ENCODE assay signal across 24 mouse cellular contexts in the genomic region with DNA sequence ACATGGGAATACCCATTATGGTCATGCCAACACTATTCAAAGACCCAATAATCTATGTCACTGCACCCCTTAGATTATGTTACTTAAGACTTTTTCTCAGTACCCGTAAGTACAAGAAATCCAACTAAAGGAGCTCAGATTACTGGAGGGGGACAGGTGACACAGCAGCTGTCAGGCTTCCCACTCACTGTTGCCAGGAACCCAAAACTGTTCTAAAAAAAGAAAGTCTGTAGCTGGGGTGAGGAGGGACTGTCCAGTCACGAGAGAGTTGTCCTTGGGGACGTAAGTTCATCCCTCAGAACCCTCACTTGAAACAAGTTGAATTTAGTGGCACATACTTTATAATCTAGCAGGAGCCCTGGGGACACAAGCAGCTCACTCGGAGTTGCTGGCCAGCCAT. TPM values are rescaled to one million over a fixed set of nuclear protein-coding genes. Genes with fewer than 3 reads are reported as not detected.
DNase-seq lines count a peak whose midpoint lies in the region; ATAC-seq and TF ChIP-seq lines count a peak whose summit lies in the region.
"Had no signal": no experiment of that assay in that cellular context is flagged by ENCODE, and none has a peak within 500 bp of the region (broad histone marks: within the 10 kb centered on the region; RNA-seq: fewer than 3 reads in every experiment).

No protein-coding gene starts in this region.

- no peak for TF ChIP-seq CTCF in gastrocnemius, adult 2 months (IDR thresholded peaks at IDR 0.05)
- TF ChIP-seq CTCF in intestine, postnatal 0 days (IDR thresholded peaks at IDR 0.05; ENCODE audit: low read depth) = no peak
- TF ChIP-seq CTCF in heart, postnatal 0 days (IDR thresholded peaks at IDR 0.05; ENCODE audit: low read depth) = no peak
- TF ChIP-seq CTCF in hindbrain, postnatal 0 days (IDR thresholded peaks at IDR 0.05; ENCODE audit: low read depth) = no peak

- ATAC-seq in intestine, embryonic 14.5 days (replicated peaks; ENCODE audit: low FRiP score, low TSS enrichment, low read depth) = no peak
- ATAC-seq in intestine, postnatal 0 days = no peak
- ATAC-seq in heart, postnatal 0 days (ENCODE audit: insufficient read depth, low read depth) = peak; percentile 70; the same call in 1 of the 2 replicates
- ATAC-seq in hindbrain, embryonic 12.5 days (ENCODE audit: low FRiP score) = no peak
- ATAC-seq in hindbrain, postnatal 0 days = no peak
- ATAC-seq: forebrain, postnatal 0 days; inflammation-experienced regulatory T-cells, adult 6 months; lung, postnatal 0 days; midbrain, embryonic 13.5 days had no signal

- no peaks in the 10 kb centered on the region for H3K27me3 ChIP-seq in intestine, embryonic 14.5 days (replicated peaks; ENCODE audit: control insufficient read depth, insufficient read depth, low read length)
- no peaks in the 10 kb centered on the region for H3K27me3 ChIP-seq in intestine, postnatal 0 days (replicated peaks; ENCODE audit: control insufficient read depth, insufficient read depth, low read length)
- H3K27me3 ChIP-seq in heart, postnatal 0 days (ENCODE audit: control insufficient read depth, insufficient read depth, low read length) = no peaks in the 10 kb centered on the region
- no peaks in the 10 kb centered on the region for H3K27me3 ChIP-seq in hindbrain, embryonic 12.5 days
- no peaks in the 10 kb centered on the region for H3K27me3 ChIP-seq in hindbrain, postnatal 0 days (ENCODE audit: insufficient read depth, low read length)
- H3K27me3 ChIP-seq: midbrain, embryonic 13.5 days had no signal

- peak overlapping the region; percentile 81 for H3K27ac ChIP-seq in gastrocnemius, adult 2 months
- H3K27ac ChIP-seq in intestine, embryonic 14.5 days (ENCODE audit: low read depth) = no peak overlapping the region
- no peak overlapping the region for H3K27ac ChIP-seq in intestine, postnatal 0 days (ENCODE audit: low read depth, low read length)
- 0 out of 2 replicates have a peak overlapping the region, but pooled peaks have one; percentile 40 for H3K27ac ChIP-seq in heart, postnatal 0 days (ENCODE audit: low read depth)
- no peak overlapping the region for H3K27ac ChIP-seq in hindbrain, embryonic 12.5 days
- H3K27ac ChIP-seq in hindbrain, postnatal 0 days = no peak overlapping the region
- H3K27ac ChIP-seq: forebrain, embryonic 10.5 days; hindbrain, embryonic 10.5 days; layer of hippocampus, adult 2 months; midbrain, embryonic 13.5 days had no signal

- H3K4me2 ChIP-seq in intestine, embryonic 14.5 days (ENCODE audit: low read length) = no peak overlapping the region
- H3K4me2 ChIP-seq in intestine, postnatal 0 days (replicated peaks; ENCODE audit: low read depth) = no peak overlapping the region
- no peak overlapping the region for H3K4me2 ChIP-seq in heart, postnatal 0 days (ENCODE audit: low read depth, low read length)
- H3K4me2 ChIP-seq in hindbrain, embryonic 12.5 days (replicated peaks) = no peak overlapping the region
- H3K4me2 ChIP-seq in hindbrain, postnatal 0 days (ENCODE audit: low read depth, low read length) = no peak overlapping the region
- H3K4me2 ChIP-seq: midbrain, embryonic 13.5 days had no signal

- peaks cover 8% of the 10 kb centered on the region for H3K4me1 ChIP-seq in intestine, embryonic 14.5 days (replicated peaks; ENCODE audit: control insufficient read depth, insufficient read depth, low read length)
- 0 out of 2 replicates have a peak, but pooled peaks cover 4% of the 10 kb centered on the region for H3K4me1 ChIP-seq in intestine, postnatal 0 days (replicated peaks; ENCODE audit: control insufficient read depth, insufficient read depth, low read length)
- H3K4me1 ChIP-seq in heart, postnatal 0 days (ENCODE audit: control insufficient read depth, insufficient read depth) = peaks cover 13% of the 10 kb centered on the region; the same call in 1 of the 2 replicates
- H3K4me1 ChIP-seq in hindbrain, embryonic 12.5 days = no peaks in the 10 kb centered on the region
- no peaks in the 10 kb centered on the region for H3K4me1 ChIP-seq in hindbrain, postnatal 0 days (ENCODE audit: insufficient read depth, low read length)
- H3K4me1 ChIP-seq: midbrain, embryonic 13.5 days had no signal

- intact Hi-C loops in gastrocnemius, adult 2 months (cut with DNase I) = loop anchor here (5.0 kb wide), 1 partner anchor 46 kb away; the partner anchor contains the start of genes Acsl3 and Utp14b
- intact Hi-C loops in gastrocnemius, postnatal 14 days (cut with DNase I; ENCODE audit: low total_unique reads) = no loop called here

- WGBS in intestine, embryonic 14.5 days = 66% methylated on average over 4 of the region's 4 CpGs
- 76% methylated on average over 4 of the region's 4 CpGs for WGBS in intestine, postnatal 0 days
- 20% methylated on average over 4 of the region's 4 CpGs for WGBS in heart, postnatal 0 days
- WGBS in hindbrain, embryonic 12.5 days = 71% methylated on average over 4 of the region's 4 CpGs
- WGBS in hindbrain, postnatal 0 days = 72% methylated on average over 4 of the region's 4 CpGs

- peak; percentile 59 for DNase-seq in gastrocnemius, adult 2 months
- no peak for DNase-seq in gastrocnemius, postnatal 14 days
- DNase-seq in intestine, embryonic 14.5 days (ENCODE audit: low spot score) = peak; percentile 41
- peak; percentile 7 for DNase-seq in brain, adult 2 months (ENCODE audit: low read depth, low spot score)
- peak; percentile 31 for DNase-seq in heart, postnatal 0 days (ENCODE audit: low spot score)
- no peak for DNase-seq in hindbrain, postnatal 0 days (ENCODE audit: low spot score)
- DNase-seq: adrenal gland, postnatal 14 days; cerebellum, adult 11 months; cerebellum, postnatal 14 days; embryo, embryonic 11 days; forebrain, postnatal 0 days; kidney, postnatal 10 days; layer of hippocampus, postnatal 36 days; liver; right cerebral cortex, postnatal 14 days had no signal

- H3K4me3 ChIP-seq in gastrocnemius, adult 2 months = peak overlapping the region; percentile 21; the same call in 1 of the 2 replicates
- no peak overlapping the region for H3K4me3 ChIP-seq in intestine, embryonic 14.5 days (ENCODE audit: low read depth, low read length)
- H3K4me3 ChIP-seq in intestine, postnatal 0 days (ENCODE audit: low read depth, low read length) = no peak overlapping the region
- no peak overlapping the region for H3K4me3 ChIP-seq in heart, postnatal 0 days (ENCODE audit: low read depth, low read length)
- no peak overlapping the region for H3K4me3 ChIP-seq in hindbrain, embryonic 12.5 days
- H3K4me3 ChIP-seq in hindbrain, postnatal 0 days (ENCODE audit: low read length) = no peak overlapping the region
- H3K4me3 ChIP-seq: forebrain, embryonic 10.5 days; hindbrain, embryonic 10.5 days; layer of hippocampus, adult 2 months; midbrain, embryonic 13.5 days had no signal

- H3K36me3 ChIP-seq in intestine, embryonic 14.5 days (ENCODE audit: control insufficient read depth, insufficient read depth, low read length) = no peaks in the 10 kb centered on the region
- no peaks in the 10 kb centered on the region for H3K36me3 ChIP-seq in intestine, postnatal 0 days (ENCODE audit: control insufficient read depth, insufficient read depth)
- H3K36me3 ChIP-seq in heart, postnatal 0 days (replicated peaks; ENCODE audit: control insufficient read depth, insufficient read depth, low read length) = no peaks in the 10 kb centered on the region
- H3K36me3 ChIP-seq in hindbrain, embryonic 12.5 days = no peaks in the 10 kb centered on the region
- H3K36me3 ChIP-seq in hindbrain, postnatal 0 days (ENCODE audit: insufficient read depth, low read length) = no peaks in the 10 kb centered on the region
- H3K36me3 ChIP-seq: forebrain, embryonic 10.5 days; G1E; hindbrain, embryonic 10.5 days; midbrain, embryonic 13.5 days had no signal

- H3K9me3 ChIP-seq in intestine, embryonic 14.5 days (ENCODE audit: control insufficient read depth, low read length) = no peaks in the 10 kb centered on the region
- H3K9me3 ChIP-seq in intestine, postnatal 0 days (ENCODE audit: control insufficient read depth) = no peaks in the 10 kb centered on the region
- H3K9me3 ChIP-seq in heart, postnatal 0 days (replicated peaks; ENCODE audit: control insufficient read depth, low read length) = no peaks in the 10 kb centered on the region
- no peaks in the 10 kb centered on the region for H3K9me3 ChIP-seq in hindbrain, embryonic 12.5 days (replicated peaks)
- no peaks in the 10 kb centered on the region for H3K9me3 ChIP-seq in hindbrain, postnatal 0 days (ENCODE audit: low read length)
- H3K9me3 ChIP-seq: forebrain, embryonic 10.5 days; G1E; hindbrain, embryonic 10.5 days; midbrain, embryonic 13.5 days had no signal

- no peak overlapping the region for H3K9ac ChIP-seq in intestine, embryonic 14.5 days (ENCODE audit: low read length)
- no peak overlapping the region for H3K9ac ChIP-seq in intestine, postnatal 0 days (ENCODE audit: low read depth, low read length)
- no peak overlapping the region for H3K9ac ChIP-seq in heart, postnatal 0 days (replicated peaks; ENCODE audit: low read depth, low read length)
- no peak overlapping the region for H3K9ac ChIP-seq in hindbrain, embryonic 12.5 days
- no peak overlapping the region for H3K9ac ChIP-seq in hindbrain, postnatal 0 days (replicated peaks; ENCODE audit: low read length)
- H3K9ac ChIP-seq: forebrain, postnatal 0 days; midbrain, embryonic 13.5 days had no signal

- no peak for TF ChIP-seq EP300 in heart, postnatal 0 days (IDR thresholded peaks at IDR 0.05; ENCODE audit: low read depth)

RNA-seq across cellular contexts. Expression of gene Acsl3, which starts 46.6 kb away (rescaled TPM):
- total RNA-seq in gastrocnemius, adult 2 months (2021) = 10 to 100 TPM in 1 of 2 experiments, 1 to 10 TPM in 1; 7.3 to 21.1 TPM
- 10 to 100 TPM in 1 of 2 experiments, 1 to 10 TPM in 1; 7.0 to 10.0 TPM for total RNA-seq in gastrocnemius, postnatal 14 days (2021)
- 87.5 and 96.7 TPM in 2 replicates for polyA plus RNA-seq in intestine, embryonic 14.5 days (2014; fragmentation: Nextera tagmentation; extraction: Ambion mirVana)
- 75.2 and 76.0 TPM in 2 replicates for polyA plus RNA-seq in intestine, postnatal 0 days (2015; fragmentation: Nextera tagmentation; extraction: Ambion mirVana)
- total RNA-seq in heart, postnatal 0 days (2014; rRNA removed; ENCODE audit: low replicate concordance) = 66.2 and 117 TPM in 2 replicates
- polyA plus RNA-seq in heart, postnatal 0 days (2015; fragmentation: Nextera tagmentation; extraction: Ambion mirVana) = 42.8 and 47.5 TPM in 2 replicates
- 83.2 and 96.6 TPM in 2 replicates for polyA plus RNA-seq in hindbrain, embryonic 12.5 days (2016; fragmentation: Nextera tagmentation; extraction: Ambion mirVana)
- total RNA-seq in hindbrain, postnatal 0 days (2014; rRNA removed) = 70.6 and 86.3 TPM in 2 replicates
- 79.2 and 88.9 TPM in 2 replicates for polyA plus RNA-seq in hindbrain, postnatal 0 days (2015; fragmentation: Nextera tagmentation; extraction: Ambion mirVana)

RNA-seq across cellular contexts. Expression of gene Utp14b, which starts 46.8 kb away (rescaled TPM):
- 1 to 10 TPM; 1.6 to 2.6 TPM for total RNA-seq in gastrocnemius, adult 2 months (2021)
- total RNA-seq in gastrocnemius, postnatal 14 days (2021) = 1 to 10 TPM; 1.6 to 2.2 TPM
- polyA plus RNA-seq in intestine, embryonic 14.5 days (2014; fragmentation: Nextera tagmentation; extraction: Ambion mirVana) = 4.4 and 5.8 TPM in 2 replicates
- 5.1 and 5.5 TPM in 2 replicates for polyA plus RNA-seq in intestine, postnatal 0 days (2015; fragmentation: Nextera tagmentation; extraction: Ambion mirVana)
- total RNA-seq in heart, postnatal 0 days (2014; rRNA removed; ENCODE audit: low replicate concordance) = 2.3 and 5.4 TPM in 2 replicates
- polyA plus RNA-seq in heart, postnatal 0 days (2015; fragmentation: Nextera tagmentation; extraction: Ambion mirVana) = 0.74 and 0.94 TPM in 2 replicates
- polyA plus RNA-seq in hindbrain, embryonic 12.5 days (2016; fragmentation: Nextera tagmentation; extraction: Ambion mirVana) = 3.8 and 4.0 TPM in 2 replicates
- total RNA-seq in hindbrain, postnatal 0 days (2014; rRNA removed) = 6.2 and 6.5 TPM in 2 replicates
- 3.0 and 3.2 TPM in 2 replicates for polyA plus RNA-seq in hindbrain, postnatal 0 days (2015; fragmentation: Nextera tagmentation; extraction: Ambion mirVana)

Comparison
In these comparisons a context has a peak if more than half of its experiments do, and no peak if none do; other contexts are left out.
1. DNase-seq: peak in gastrocnemius, adult 2 months (single experiment), intestine, embryonic 14.5 days (single experiment), brain, adult 2 months (single experiment) and heart, postnatal 0 days (single experiment); none in gastrocnemius, postnatal 14 days (single experiment) and hindbrain, postnatal 0 days (single experiment).
2. H3K27ac ChIP-seq: peak in gastrocnemius, adult 2 months (single experiment) and heart, postnatal 0 days (single experiment); none in intestine, embryonic 14.5 days (single experiment), intestine, postnatal 0 days (single experiment), hindbrain, embryonic 12.5 days (single experiment) and hindbrain, postnatal 0 days (single experiment).